Mouse (Mus musculus) cerebellum, adult 2 months (tissue): ENCODE results near the gene Atp13a5.

Source experiments
- CTCF ChIP-seq: fragments of 200-500 bp; IDR thresholded peaks from 2 replicates; pipeline ENCODE4 v1.5.1; 2011; ENCODE audit warnings: low read depth, mild to moderate bottlenecking, control low read depth, low read length, moderate library complexity, borderline replicate concordance; ENCODE audit not compliant: insufficient read depth
- POLR2A ChIP-seq: fragments of 200-500 bp; IDR thresholded peaks from 2 replicates; pipeline ENCODE4 v1.6.1; 2011; ENCODE audit warnings: low read length, control low read depth, borderline replicate concordance; ENCODE audit not compliant: insufficient read depth

- no peak for TF ChIP-seq POLR2A
- TF ChIP-seq CTCF, result no peak
These were observed 173.7 kb downstream of the Atp13a5 start for GRCm38 (mm10) chr16:29204875-29205274.
